Mouse (Mus musculus) c-Kit-positive CD71-negative TER-119-negative erythroid progenitor cells, embryonic 14.5 days (primary cell): ENCODE measurements around the gene Oog2.
"Not testable (repeated sequence)": the region's sequence is repeated elsewhere in the genome, so short reads cannot be mapped to it uniquely, and the experiment has no call there.

Experiments
- DNase-seq: peaks from one replicate; pipeline ENCODE4 v3.0.0-alpha.2; 2013; ENCODE audit warnings: low read depth

The Oog2 gene

DNA sequence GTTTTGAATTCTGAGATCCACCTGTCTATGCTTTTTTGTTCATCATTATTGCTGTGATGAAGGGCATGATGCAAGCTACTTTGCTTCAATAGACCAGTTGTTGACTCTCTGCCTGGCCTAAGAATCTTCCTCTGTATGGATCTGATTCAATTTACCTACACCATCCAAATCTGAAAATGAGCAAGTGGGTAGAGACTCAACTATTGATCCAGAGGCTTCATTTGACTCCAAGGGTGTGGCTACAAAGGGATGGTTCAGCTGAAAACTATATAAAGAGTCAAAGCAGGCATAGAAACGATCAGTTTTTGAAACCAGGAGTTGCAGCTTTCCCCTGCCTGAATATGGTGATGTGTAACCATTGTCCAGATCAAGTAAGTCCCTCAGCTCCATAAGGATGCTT, at the start of gene Oog2:
Gene Oog2, plus strand, starts transcription at position 301 of the 400 bp plus-strand sequence.
- no peak for DNase-seq

DNA sequence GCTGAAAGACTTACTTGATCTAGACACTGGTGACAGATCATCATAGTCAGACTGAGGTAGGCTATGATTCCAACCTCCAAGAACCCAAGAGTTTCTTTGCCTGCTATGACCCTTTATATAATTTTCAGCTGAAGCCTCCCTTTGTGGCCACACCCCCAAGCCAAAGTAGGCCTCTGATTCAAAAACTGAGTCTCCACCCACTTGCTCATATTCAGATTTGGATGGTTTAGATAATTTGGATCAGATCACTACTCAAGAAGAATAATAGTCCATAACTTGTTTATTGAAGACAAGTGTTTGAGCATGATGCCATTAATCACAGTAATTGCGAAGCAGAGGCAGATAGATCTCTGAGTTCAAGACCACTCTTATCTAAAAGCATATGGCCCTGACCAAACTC, 28.0 kb upstream of the Oog2 start, which contains the start of gene Oog3:
Gene Oog3, minus strand, starts transcription at position 101 of the 400 bp plus-strand sequence.
- no peak for DNase-seq

DNA sequence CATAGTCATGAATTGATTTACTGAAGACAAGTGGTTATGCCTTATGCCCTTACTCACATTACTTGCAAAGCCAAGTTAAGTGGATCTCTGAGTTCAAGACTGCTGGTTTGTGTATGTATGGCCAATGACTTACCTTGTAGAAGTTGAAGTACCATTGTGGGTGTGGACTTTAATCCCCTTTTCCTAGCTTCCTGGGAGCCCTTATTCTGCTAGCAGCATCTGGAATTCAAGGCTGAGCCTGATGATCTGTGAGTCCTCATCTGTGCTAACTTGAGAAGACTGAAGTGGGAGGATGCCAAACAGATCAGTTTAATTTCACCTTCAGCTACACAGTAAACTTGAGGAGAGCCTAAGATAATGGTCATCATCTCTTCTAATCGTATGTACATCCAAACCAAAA, 22.7 kb downstream of the Oog2 start, which contains the start of gene C87977:
Gene C87977, minus strand, starts transcription at position 101 of the 400 bp plus-strand sequence.
- not testable (repeated sequence) for DNase-seq
